ENCODE assay signal across 9 mouse cellular contexts in genomic region chr2:103682261-103682722, GRCm38 (mm10).
DNase-seq lines count a peak whose midpoint lies in the region; ATAC-seq lines count a peak whose summit lies in the region.
"Had no signal": no experiment of that assay in that cellular context is flagged by ENCODE, and none has a peak within 500 bp of the region (broad histone marks: within the 10 kb centered on the region; RNA-seq: fewer than 3 reads in every experiment).

No protein-coding gene starts in this region.

- H3K27me3 ChIP-seq in liver, embryonic 16.5 days (ENCODE audit: control insufficient read depth, insufficient read depth, low read depth, low read length): no peaks in the 10 kb centered on the region

- H3K36me3 ChIP-seq in liver, embryonic 16.5 days (ENCODE audit: control insufficient read depth, insufficient read depth): no peaks in the 10 kb centered on the region

- H3K4me2 ChIP-seq in liver, embryonic 16.5 days (ENCODE audit: low read depth, low read length): no peak overlapping the region

- no peak overlapping the region for H3K4me3 ChIP-seq in liver, embryonic 16.5 days (ENCODE audit: low read depth, low read length)

- no peak overlapping the region for H3K9ac ChIP-seq in liver, embryonic 16.5 days (ENCODE audit: low read depth, low read length)

- H3K4me1 ChIP-seq in liver, embryonic 16.5 days (ENCODE audit: control insufficient read depth, low read depth, low read length): peaks cover 2% of the 10 kb centered on the region

- no peak overlapping the region for H3K27ac ChIP-seq in liver, embryonic 16.5 days (ENCODE audit: low read length)

- WGBS in liver, embryonic 16.5 days (ENCODE audit: insufficient replicate concordance): 31% methylated on average over 9 of the region's 9 CpGs

- no peaks in the 10 kb centered on the region for H3K9me3 ChIP-seq in liver, embryonic 16.5 days (replicated peaks; ENCODE audit: control insufficient read depth, low read length)

- ATAC-seq in liver, embryonic 16.5 days (ENCODE audit: low read depth): 0 out of 2 replicates have a peak, but pooled peaks have one; percentile 11
- no peak for ATAC-seq in erythroblast, adult 5-6 weeks (replicated peaks; ENCODE audit: low FRiP score, poor library complexity, severe bottlenecking)

- no peak for DNase-seq in liver
- peak; percentile 41 for DNase-seq in c-Kit-positive CD71-negative TER-119-negative erythroid progenitor cells, embryonic 14.5 days (ENCODE audit: low read depth)
- DNase-seq in lung, postnatal 36 days: peak; percentile 21
- peak; percentile 86 to 95 for DNase-seq in thymus, postnatal 10 days (ENCODE audit: low spot score in 2 of 2)
- DNase-seq in left cerebral cortex, postnatal 10 days (ENCODE audit: extremely low spot score in 1 of 2, low spot score in 2 of 2): no peak
- DNase-seq: cerebellum, adult 8-10 months; retina, postnatal 1 day had no signal

- intact Hi-C loops in left cerebral cortex, postnatal 10 days (cut with DNase I): no loop called here

Comparison
In these comparisons a context has a peak if more than half of its experiments do, and no peak if none do; other contexts are left out.
1. DNase-seq: peak in c-Kit-positive CD71-negative TER-119-negative erythroid progenitor cells, embryonic 14.5 days (single experiment), lung, postnatal 36 days (single experiment) and thymus, postnatal 10 days (2 of 2); none in liver (single experiment) and left cerebral cortex, postnatal 10 days (0 of 2).